Mouse (Mus musculus) ovary, adult 18-20 months (tissue): ENCODE results near the gene Clec16a.
A peak's percentile ranks its signal among the peaks of the same experiment; 100 is the strongest.

Source experiments
- DNase-seq: peaks from one replicate; pipeline ENCODE4 v3.0.0; 2022; ENCODE audit warnings: low spot score, mixed read lengths

Gene Clec16a

DNA sequence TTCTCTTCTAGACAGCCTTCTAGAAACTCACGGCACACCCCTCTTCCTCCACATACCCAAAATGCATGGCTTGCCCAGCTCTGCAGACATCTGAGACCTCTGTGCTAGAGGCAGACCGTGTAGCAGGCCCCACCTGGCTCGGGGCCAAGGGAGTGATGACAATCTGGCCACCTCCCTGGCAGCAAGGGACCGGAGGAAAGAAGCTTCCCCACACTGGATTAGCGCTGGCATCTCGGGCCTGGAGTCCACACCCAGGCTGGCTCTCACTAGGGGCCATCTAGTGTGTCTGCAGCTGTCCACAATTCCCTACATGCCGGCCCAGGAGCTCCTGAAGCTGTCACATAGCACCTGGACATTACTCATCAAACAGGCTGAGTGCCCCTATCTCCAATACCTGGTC is 10.6 kb upstream of the Clec16a start:
- DNase-seq: no peak

DNA sequence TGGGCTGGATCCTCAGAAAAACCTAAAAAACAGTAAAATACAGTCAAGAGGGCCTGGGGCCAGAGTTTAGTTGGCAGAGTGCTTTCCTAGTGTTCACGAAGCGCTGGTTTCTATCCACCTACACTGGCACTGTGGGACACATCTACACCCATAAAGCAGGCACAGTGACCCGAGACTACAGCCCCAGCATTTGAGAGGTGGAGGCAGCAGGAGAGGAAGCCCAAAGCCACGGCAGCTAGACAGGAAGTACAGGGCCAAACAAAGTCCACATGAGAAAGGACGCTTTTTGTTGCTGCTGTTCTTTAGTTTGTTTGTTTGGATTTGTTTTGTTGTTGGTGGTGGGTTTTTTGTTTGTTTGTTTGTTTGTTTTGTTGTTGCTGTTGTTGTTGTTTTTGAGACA is 8.8 kb upstream of the Clec16a start:
- DNase-seq: no peak

DNA sequence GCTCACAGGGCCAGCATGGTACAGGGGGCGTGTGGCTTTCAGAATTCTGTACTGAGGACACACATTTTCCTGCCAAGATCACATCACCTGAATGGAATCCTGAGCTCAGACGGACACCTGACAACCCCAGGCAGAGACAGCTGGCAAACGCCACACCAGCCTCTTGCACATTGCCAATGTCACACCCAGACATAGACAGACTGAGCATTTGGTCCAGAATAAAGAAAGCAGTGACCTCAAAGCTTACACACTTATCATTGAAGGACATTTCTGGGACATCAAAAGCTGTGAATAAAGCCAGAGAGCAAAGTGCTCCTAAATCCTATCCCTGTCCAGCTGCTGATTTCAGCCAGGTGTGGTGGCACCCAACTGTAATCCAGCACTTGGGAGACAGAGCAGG is 8.2 kb upstream of the Clec16a start:
- no peak for DNase-seq

DNA sequence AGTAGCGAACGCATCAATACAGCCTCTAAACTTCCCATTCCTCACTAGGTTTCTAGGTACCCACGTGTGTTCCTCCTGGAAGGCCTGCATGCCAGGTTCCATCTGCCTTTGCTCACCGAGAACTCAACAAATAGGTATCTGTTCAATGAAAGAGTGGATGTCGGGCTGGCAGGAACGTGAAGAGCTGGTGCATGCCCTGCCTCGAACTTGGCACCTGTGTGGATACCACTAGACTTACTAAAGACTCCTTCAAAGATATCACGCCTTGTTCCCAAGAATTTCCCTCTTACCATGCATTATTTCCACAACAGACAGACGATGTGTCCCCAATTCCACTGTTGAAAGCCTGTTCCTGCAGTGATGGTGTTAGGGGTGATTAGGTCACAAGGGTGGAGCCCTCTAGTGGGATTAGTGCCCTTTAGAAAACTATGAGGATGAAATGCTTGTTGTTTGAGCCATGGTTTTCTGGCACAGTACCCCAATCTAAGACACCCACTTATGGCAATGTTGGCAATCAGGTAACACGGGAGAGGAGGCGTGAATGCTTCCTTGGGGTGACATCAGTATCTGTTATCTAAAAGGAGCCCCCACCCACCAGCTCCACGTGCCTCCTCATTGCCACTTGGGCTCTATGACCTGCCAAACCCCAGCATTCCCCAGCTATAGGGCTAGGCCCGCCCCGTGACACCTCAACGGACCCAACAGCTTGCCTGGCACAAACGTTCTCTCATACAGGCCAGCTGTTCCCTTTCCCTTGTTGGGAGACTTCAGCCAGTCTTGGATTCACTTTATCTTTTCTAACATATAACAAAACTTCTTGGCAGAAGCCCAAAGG is 4.2 kb upstream of the Clec16a start:
- DNase-seq: no peak

DNA sequence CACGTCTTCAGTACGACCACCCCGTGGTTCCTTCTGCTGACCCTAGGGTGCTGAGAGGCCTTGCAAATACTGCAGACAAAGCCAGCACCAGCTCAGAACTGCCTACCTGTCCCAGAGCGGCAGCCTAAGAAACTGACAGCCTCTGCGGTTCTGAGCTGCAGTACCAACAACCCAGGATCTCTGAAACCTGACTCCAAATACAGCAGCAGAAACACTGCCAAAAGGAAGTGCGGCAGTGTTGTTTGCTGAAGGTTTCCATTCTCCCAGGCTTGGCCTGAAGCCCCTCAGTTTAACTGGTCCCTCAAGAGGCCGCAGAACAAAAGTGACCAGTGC is 3.6 kb upstream of the Clec16a start:
- no peak for DNase-seq

DNA sequence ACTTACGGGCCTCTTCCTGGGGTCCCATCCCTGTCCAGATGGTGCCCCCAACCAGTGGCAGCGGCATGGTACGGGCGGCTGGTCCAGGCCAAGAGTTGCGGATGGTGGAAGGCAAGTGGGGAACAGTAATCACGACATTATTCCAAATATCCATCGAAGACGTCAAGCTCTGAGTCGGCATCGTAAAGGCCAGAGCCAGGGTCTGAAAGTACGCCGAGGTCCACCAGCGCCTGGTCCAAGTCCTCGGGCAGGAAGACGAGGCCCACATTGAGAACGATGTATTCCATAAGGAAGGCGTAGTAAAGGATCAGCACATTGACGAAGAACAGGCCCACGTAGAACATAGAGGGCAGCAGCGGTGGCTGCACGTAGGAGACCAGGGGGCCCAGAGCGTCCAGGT is 2.9 kb upstream of the Clec16a start:
- DNase-seq: no peak

DNA sequence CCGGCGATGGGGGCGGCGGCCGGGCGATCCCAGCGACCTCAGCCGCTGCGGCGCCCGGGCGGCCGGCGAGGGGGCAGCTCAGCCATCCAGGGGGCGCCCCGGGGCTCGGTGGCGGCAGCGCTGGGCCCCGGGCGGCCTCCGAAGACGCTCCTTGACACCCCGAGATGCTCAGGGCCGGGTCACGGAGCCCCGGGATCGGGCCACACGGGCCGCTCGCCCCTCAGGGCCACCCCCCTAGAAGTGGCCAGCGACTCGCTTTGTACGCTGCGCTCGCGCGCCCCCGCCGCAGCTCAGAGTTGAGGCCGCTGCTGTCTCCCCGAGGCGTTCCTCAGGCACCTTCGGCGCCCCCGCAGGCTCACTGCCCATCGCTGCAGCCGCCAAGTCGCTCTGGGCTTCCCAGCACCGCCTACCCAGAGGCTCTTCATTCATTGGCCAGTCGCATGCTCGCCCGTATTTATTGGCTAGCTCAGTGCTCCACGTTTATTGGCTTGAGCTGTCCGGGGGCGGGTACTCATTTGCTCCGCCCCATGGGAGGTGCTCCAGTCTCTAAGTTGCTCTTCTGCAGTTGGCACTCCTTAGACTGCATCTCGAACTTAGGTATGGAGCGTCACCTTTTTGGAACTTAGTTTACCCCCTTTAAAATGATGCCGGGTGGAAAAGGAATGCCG is 2.3 kb upstream of the Clec16a start, which contains the start of gene Dexi:
Gene Dexi (minus strand): TSS at position 357 of the 668 bp plus-strand sequence.
- DNase-seq: peak; percentile 97

DNA sequence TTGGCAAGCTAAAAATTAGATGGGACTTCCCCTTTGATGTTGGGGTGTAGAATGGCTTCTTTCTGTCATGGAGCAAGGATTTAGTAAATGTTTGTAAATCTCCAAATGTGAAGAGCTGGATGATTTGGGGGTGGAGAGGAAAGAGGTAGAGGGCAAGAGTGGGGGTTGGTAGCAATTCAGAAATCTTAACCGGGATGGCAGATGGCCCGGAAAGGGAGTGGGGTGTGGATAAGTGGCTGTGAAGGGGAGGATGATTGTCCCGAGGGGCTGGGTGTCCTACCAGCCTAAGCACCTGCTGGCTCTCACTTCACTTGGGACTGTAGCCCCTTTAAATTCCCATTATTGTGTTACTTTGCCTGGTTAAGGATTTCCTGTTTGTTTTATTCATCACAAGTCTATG is 1.7 kb downstream of the Clec16a start:
- no peak for DNase-seq

DNA sequence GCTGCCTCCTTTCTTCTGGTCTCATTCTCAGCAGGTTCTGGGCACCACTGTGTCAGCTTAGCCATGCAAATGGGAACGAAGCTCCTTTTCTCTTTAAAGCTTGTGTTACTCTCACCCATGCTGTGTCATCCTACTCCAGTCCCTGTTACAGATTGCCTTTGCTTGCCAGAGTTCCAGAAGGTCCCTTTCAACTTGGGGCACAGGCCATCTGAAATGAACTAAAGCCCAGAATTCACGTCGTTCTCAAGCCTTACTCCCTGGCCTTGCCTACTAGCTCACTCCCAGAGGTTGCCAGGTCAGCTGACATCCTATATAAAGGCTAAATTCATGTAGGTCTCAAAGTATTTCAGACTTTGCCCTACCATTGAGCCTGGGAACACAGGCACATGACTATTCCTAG is 3.8 kb downstream of the Clec16a start:
- DNase-seq: no peak

DNA sequence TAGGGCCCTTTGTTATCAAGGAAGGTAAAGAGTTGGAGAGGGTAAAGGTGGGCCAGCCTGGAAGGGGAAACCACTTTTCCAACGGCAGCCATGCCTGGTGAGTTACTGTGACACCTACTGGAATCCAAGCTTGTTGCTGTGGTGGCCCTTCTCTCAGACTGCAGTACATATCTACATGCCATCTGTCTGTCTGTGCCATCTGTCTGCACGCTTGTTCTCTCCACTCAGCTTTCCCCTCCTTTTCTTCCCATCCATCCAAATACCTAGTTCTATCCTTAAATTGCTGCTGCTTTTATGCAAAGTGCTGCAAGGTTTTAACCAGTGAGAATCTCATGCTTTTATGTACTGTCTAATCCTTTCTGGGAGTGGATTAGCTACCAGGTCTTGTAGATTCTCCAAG is 4.5 kb downstream of the Clec16a start:
- DNase-seq: no peak

DNA sequence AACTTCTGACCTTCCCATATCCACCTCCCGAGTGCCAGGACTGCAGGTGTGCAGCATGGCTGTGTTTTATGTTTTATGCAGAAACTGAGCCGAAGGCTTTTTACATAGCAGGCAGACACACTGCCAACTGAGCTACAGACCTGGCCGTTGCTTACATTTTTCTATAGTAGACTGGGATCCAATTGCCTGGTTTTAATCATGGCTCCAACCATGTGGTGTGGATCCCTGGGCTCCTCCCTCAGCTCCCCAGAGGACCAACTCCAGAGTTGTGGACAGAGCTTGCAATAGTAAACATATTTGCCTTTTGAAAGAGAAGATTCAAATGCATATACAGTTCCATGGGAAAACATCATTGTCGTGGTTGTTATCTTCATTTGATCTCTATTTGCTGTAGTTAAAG is 6.5 kb downstream of the Clec16a start:
- no peak for DNase-seq

DNA sequence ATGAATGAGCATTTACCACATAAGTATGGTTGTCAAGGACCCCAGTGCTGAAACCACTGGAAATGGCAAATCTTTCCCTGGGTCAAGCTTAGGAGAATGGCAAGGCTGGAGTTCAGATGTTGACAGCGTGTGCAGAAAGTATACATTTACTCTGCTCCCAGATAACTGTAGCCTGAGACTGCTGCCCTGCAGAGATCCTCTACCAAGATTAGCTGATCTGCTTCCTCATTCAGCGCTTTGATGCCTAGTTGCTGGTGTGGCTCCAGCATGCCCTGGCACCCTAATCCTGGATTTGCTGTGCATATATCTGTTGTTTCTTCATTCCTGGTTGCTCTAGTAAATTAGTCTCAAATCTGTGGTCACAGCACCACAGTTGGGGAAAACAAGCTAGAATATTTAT is 8.7 kb downstream of the Clec16a start:
- DNase-seq: no peak

DNA sequence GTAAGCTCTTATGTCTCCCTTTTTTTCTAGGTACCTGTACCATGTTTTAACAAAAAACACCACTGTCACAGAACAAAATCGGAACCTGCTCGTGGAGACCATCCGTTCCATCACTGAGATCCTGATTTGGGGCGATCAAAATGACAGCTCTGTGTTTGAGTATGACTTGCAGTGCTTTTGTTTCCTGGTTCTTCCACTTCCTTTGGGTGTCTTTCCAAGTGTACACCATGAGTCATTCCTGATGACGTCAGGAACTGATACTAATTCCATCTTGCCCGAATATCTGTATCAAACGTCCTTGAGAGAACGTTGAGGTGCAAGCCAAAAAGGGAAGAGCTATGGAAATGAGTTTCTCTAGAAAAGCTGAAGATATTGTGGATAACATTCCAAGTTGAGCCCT is 14.9 kb downstream of the Clec16a start:
- DNase-seq: no peak

DNA sequence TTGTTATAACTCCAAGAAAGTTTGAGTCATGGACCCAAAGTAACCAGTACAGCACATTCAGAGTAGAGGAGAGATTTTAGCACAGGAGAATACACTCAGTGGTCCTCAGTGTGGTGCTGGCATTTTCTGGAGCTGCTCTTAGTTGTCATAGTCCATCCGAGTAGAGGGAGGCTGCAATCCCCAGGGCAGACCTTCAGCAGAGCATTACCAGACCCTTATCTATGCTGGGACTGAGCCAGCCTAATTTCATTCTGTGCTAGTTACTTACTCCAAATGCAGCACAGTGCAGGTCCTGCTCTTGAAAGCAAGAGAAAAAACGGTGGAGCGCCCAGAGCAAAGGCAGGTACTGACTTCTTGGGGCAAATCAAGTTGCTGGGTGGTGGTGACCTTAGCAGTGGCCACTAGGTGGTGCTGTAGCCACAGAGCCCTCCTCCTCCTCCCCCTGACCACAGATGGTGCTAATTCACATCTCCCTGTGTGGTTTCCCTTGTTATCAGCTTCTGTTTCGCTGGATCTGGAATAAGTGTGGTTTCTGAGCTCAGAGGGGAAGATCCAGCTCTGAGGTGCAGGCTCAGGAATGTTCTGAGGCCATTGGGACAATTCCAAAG is 20.2 kb downstream of the Clec16a start:
- DNase-seq: no peak

DNA sequence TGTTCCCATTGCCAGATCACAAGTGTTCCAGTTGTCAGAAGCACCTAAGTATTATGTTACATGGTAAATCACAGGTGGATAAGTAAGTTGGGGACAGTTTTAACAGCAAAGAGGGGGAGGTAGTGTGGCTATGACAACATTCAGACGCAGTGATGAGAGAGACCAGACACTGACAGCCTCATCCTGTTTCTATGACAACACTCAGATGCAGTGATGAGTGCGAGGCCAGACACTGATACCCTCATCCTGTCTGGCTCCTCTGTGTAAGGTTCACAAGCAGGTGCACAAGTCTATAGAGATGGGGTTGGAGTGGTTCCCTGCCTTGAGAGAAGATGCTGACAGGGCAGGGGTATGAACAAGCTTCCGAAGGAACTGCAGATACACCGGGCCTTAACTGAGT is 22.0 kb downstream of the Clec16a start:
- DNase-seq: no peak

DNA sequence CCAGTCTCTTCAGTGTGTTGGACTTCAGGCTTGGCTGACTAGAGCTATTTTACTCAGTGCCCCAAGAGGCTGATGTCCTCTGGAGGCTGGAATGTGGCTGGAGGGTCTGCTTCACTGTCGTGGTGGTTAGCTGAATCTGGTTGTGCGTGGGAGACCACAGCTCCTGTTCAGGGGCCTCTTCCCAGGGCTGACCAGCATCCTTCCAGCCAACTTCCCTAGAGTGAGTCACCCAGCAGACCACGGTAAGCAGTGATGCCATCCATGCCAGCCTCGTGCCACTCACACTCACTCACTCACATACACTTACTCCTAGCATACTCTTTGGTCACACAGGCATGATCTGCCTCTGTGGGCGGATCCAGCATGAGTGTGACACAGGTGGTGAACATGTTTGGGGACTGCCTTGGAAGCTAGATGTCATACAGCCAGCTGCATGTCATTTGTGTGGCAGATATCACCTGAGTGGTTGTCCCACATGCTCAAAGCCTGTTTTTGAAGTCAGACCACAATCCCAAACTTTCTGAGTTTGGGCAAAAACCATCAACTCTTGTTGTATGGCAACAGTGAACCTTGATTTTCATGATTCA is 24.8 kb downstream of the Clec16a start:
- no peak for DNase-seq

DNA sequence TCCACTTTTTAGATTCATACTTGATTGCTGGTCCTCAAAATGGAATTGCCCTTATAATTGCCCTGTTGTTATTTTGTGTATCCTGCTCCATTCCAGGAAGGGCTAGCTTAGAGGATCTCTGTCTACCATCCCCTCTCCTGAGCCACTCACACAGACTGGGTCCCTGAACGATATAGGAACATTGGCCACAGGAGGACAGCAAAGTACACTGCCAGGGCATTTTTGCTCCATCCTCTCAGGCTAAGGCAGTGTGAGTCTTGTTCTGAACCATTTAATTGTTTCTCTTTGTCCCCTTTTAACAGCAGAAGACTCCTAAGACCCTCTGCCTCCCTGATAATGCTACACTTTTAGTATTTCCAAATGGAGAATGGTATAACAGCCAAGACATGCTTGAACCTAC is 25.6 kb downstream of the Clec16a start:
- no peak for DNase-seq

DNA sequence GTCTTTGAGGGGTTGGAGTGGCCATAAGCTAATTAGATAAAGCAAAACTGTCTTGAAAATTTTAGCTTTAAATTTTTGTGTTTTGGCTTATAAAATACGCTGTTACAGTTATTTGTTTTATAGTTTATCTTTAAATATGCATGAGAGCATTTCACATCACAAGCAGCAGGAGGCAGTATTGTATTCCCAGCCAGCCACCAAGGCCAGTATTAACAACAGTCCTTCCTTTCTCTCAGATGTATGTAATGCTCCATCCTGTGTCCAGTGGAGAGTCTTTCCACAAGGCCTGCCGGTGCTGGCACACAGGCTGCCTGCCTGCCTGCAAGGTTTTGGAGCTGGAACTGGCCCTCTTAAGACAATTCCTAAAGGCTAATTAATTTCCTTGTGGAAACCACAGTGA is 26.7 kb downstream of the Clec16a start:
- no peak for DNase-seq

DNA sequence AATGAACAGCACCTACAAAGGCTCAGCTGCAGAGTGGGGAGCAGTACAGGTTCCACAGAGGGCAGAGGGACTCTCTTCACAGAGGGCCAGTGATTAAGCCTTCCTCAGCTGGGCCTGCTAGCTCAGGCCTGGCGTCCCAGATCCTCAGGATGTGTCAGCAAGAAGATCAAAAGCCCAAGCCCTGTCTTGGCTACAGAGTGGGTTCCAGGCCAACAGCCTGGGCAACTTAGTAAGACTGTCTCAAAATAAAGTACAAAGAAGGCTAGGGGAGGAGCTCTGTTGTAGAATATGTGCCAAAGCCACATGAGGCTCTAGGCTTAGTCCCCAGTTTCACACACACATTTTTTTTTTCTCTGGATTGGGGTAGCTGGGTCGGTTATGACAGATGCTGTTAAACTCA is 29.8 kb downstream of the Clec16a start:
- no peak for DNase-seq

DNA sequence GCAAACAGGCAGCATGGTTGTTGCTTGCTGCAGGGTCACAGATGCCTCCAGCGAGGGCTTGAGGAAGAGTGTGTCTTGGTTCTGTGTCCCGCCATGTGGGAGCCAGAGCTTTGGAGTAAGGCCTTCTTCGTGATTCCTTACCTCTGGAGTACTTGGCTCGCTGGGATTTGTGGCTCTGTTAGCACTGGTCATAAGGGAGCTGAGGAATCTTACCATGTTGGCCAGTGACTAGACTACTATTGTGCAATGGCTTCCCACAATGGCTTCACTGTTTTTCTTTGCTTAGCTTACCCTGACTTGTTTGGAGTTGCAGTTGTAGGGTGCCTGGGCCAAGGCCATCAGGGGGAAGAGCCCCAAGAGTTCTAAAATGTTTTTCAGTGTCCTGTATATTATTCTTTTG is 30.8 kb downstream of the Clec16a start:
- DNase-seq: no peak

DNA sequence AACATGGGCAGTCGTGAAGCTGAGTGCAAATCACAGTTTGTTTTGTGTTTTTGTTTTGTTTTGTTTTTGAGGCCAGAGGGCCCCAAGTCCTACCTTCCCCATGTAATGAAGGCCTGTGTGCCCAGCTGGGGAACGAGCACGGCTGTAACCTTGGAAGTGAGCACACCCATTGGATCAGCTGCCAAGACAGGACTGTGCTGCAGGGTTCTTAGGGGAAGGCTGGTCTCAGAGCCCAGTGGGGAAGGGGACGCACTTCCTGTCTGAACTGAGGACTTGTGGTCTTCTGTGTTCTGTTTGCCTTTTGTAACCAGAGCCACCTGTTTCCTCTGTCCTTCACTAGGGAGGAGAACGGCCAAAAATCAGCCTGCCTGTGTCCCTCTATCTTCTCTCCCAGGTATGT is 32.4 kb downstream of the Clec16a start:
- DNase-seq: peak; percentile 40

DNA sequence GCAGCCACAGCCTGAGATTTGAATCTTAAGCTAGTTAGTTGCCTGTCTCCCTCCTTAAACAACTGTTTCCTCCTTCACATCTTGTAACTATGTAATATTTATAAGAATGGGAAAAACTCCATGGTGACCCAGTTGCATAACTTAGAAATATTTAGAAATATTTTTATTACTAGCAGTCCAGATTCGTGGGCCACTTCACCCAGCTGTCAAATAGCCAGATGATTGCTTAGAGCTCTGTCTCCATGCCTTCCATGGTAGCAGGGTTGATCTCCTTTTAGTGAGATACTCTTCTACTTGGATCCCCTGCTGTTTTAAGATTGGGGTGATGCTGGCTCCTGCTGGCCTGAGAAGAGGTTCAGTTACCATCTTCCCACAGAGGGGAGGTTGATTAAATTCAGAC is 33.2 kb downstream of the Clec16a start:
- DNase-seq: no peak

DNA sequence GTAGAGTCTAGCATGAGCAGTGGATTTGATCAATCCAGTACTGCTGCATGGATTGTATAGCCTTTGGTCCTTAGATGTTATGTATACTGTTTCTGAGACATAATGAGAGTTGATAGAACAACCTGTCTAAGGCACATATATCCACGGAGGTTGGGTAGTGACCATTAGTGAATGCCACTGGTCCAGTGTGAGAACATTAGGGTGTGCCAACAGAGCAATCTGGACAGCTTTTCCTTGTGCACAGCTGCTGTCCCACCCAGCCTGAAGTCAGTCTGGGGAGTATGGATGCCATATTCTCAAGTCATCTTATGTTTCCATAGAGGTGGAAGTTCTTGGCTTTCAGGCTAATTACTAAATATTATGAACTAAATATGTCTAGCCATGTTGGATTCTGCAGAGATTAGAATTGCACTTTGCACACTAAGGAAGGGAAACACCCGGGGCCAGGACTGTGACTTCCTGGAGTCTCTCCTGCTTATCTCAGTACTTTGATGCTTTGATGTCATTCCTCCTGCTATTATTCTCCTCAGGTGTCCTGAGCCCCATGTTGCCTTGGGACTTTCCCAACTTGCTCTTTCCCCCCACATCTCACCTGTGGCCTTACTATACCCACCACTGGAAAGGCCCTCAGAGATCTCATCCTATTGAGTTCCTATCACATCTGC is 36.2 kb downstream of the Clec16a start:
- DNase-seq: no peak
